Mouse (Mus musculus) neural tube, embryonic 14.5 days (tissue): Measurements from ENCODE around the gene Ednra. TPM values are rescaled to one million over a fixed set of nuclear protein-coding genes. Genes with fewer than 3 reads are reported as not detected.

Experiments used
- ATAC-seq: fragments of 200-750 bp; cut with Nextera tagmentation; 2 replicates; pipeline ENCODE4 v1.8.0; 2017; ENCODE audit warnings: low read depth, mild to moderate bottlenecking, moderate TSS enrichment, moderate library complexity
- H3K27ac ChIP-seq: fragments of 300-500 bp; sonication (generic); 2 replicates; pipeline ENCODE4 v1.5.1; 2014; ENCODE audit warnings: low read depth, mild to moderate bottlenecking, control low read depth, low read length, moderate library complexity, mixed read lengths
- H3K27me3 ChIP-seq: fragments of 300-500 bp; sonication (generic); 2 replicates; pipeline ENCODE4 v1.6.1; 2014; ENCODE audit warnings: low read length; ENCODE audit not compliant: control insufficient read depth, insufficient read depth
- H3K36me3 ChIP-seq: fragments of 300-500 bp; sonication (generic); 2 replicates; pipeline ENCODE4 v1.6.1; 2014; ENCODE audit warnings: low read length, mixed read lengths; ENCODE audit not compliant: control insufficient read depth, insufficient read depth
- H3K4me1 ChIP-seq: fragments of 300-500 bp; sonication (generic); 2 replicates; pipeline ENCODE4 v1.6.1; 2014; ENCODE audit warnings: low read length; ENCODE audit not compliant: control insufficient read depth, insufficient read depth
- H3K4me2 ChIP-seq: fragments of 300-500 bp; sonication (generic); 2 replicates; pipeline ENCODE4 v1.6.1; 2014; ENCODE audit warnings: mild to moderate bottlenecking, low read depth, low read length, control low read depth
- H3K4me3 ChIP-seq: fragments of 300-500 bp; sonication (generic); 2 replicates; pipeline ENCODE4 v1.5.1; 2014; ENCODE audit warnings: low read depth, low read length, control low read depth, mixed read lengths
- H3K9ac ChIP-seq: fragments of 300-500 bp; sonication (generic); replicated peaks from 2 replicates; pipeline ENCODE4 v1.6.1; 2014; ENCODE audit warnings: low read depth, mild to moderate bottlenecking, control low read depth, low read length, mixed read lengths
- H3K9me3 ChIP-seq: fragments of 300-500 bp; sonication (generic); 2 replicates; pipeline ENCODE4 v1.6.1; 2016; ENCODE audit warnings: low read length; ENCODE audit not compliant: control insufficient read depth
- WGBS: fragments of 180-500 bp; shearing (Covaris S2); extraction: QIAGEN DNeasy Blood & Tissue Kit; methylation state at CpG from one replicate; pipeline ENCODE4 v1.1.7; 2014; 5-methylcytosine and 5-hydroxymethylcytosine counted together
- polyA plus RNA-seq: library from polyadenylated mRNA; unstranded; fragments of >200 nt; fragmentation: Nextera tagmentation; extraction: Ambion mirVana; gene quantifications from 2 replicates; pipeline ENCODE4 v1.2.1, GENCODE M21; 2014

Gene Ednra
- 7.0 and 10.7 TPM in 2 replicates for polyA plus RNA-seq

- Histone ChIP-seq H3K4me2 (peak within 1 kb of the TSS; percentile 78), H3K27ac (peak within 1 kb of the TSS; percentile 58), H3K27me3 (peaks cover 4% of the 10 kb centered on the region; the same call in 1 of the 2 replicates), H3K4me1 (no peaks in the 10 kb centered on the region), H3K36me3 (no peaks in the 10 kb centered on the region), H3K4me3 (peak within 1 kb of the TSS; percentile 36), H3K9me3 (no peaks in the 10 kb centered on the region), H3K9ac (peak within 1 kb of the TSS; percentile 47)
- ATAC-seq: peak; percentile 86
- WGBS: 2% methylated on average over 27 of the region's 27 CpGs
These were observed at the start of gene Ednra for GRCm38 (mm10) chr8:77724046-77724930. Gene Ednra, minus strand, starts transcription at chr8:77724464.

- Histone ChIP-seq H3K27ac (no peak overlapping the region), H3K4me3 (no peak overlapping the region), H3K9me3 (no peaks in the 10 kb centered on the region), H3K4me1 (no peaks in the 10 kb centered on the region), H3K36me3 (no peaks in the 10 kb centered on the region), H3K27me3 (no peaks in the 10 kb centered on the region), H3K4me2 (no peak overlapping the region), H3K9ac (no peak overlapping the region)
- no peak for ATAC-seq
- 88% methylated on average over 4 of the region's 4 CpGs for WGBS
These were observed 49.6 kb upstream of the Ednra start for GRCm38 (mm10) chr8:77773831-77774230.

GRCm38 (mm10) chr8:77773256-77773655 lies 49.0 kb upstream of the Ednra start:
- no peaks in the 10 kb centered on the region for H3K4me1 ChIP-seq
- 79% methylated on average over 5 of the region's 5 CpGs for WGBS
- no peak overlapping the region for H3K4me2 ChIP-seq
- H3K9ac ChIP-seq: no peak overlapping the region
- ATAC-seq: no peak
- no peak overlapping the region for H3K4me3 ChIP-seq
- H3K36me3 ChIP-seq: no peaks in the 10 kb centered on the region
- no peak overlapping the region for H3K27ac ChIP-seq
- no peaks in the 10 kb centered on the region for H3K9me3 ChIP-seq
- no peaks in the 10 kb centered on the region for H3K27me3 ChIP-seq

- H3K27ac ChIP-seq: no peak overlapping the region
- H3K9me3 ChIP-seq: no peaks in the 10 kb centered on the region
- H3K4me1 ChIP-seq: no peaks in the 10 kb centered on the region
- no peak overlapping the region for H3K9ac ChIP-seq
- WGBS: 45% methylated on average over 5 of the region's 5 CpGs
- no peaks in the 10 kb centered on the region for H3K27me3 ChIP-seq
- H3K36me3 ChIP-seq: no peaks in the 10 kb centered on the region
- no peak overlapping the region for H3K4me2 ChIP-seq
- peak; percentile 58; the same call in 1 of the 2 replicates for ATAC-seq
- no peak overlapping the region for H3K4me3 ChIP-seq
These were observed 48.1 kb upstream of the Ednra start for GRCm38 (mm10) chr8:77772210-77772886.

- 81% methylated on average over 3 of the region's 3 CpGs for WGBS
- H3K4me2 ChIP-seq: no peak overlapping the region
- H3K27ac ChIP-seq: no peak overlapping the region
- H3K27me3 ChIP-seq: no peaks in the 10 kb centered on the region
- no peak for ATAC-seq
- no peaks in the 10 kb centered on the region for H3K4me1 ChIP-seq
- H3K9me3 ChIP-seq: no peaks in the 10 kb centered on the region
- no peak overlapping the region for H3K4me3 ChIP-seq
- no peak overlapping the region for H3K9ac ChIP-seq
- H3K36me3 ChIP-seq: no peaks in the 10 kb centered on the region
These were observed 46.7 kb upstream of the Ednra start for GRCm38 (mm10) chr8:77770966-77771365.

- no peak overlapping the region for H3K9ac ChIP-seq
- no peaks in the 10 kb centered on the region for H3K4me1 ChIP-seq
- ATAC-seq: no peak
- 93% methylated on average over 5 of the region's 5 CpGs for WGBS
- H3K9me3 ChIP-seq: no peaks in the 10 kb centered on the region
- H3K4me3 ChIP-seq: no peak overlapping the region
- H3K27ac ChIP-seq: no peak overlapping the region
- H3K36me3 ChIP-seq: no peaks in the 10 kb centered on the region
- no peaks in the 10 kb centered on the region for H3K27me3 ChIP-seq
- no peak overlapping the region for H3K4me2 ChIP-seq
These were observed 44.7 kb upstream of the Ednra start for GRCm38 (mm10) chr8:77768916-77769315.

GRCm38 (mm10) chr8:77764253-77764652 lies 40.0 kb upstream of the Ednra start:
- 80% methylated on average over 8 of the region's 8 CpGs for WGBS
- Histone ChIP-seq H3K4me2 (no peak overlapping the region), H3K4me1 (no peaks in the 10 kb centered on the region), H3K27me3 (no peaks in the 10 kb centered on the region), H3K9me3 (no peaks in the 10 kb centered on the region), H3K36me3 (no peaks in the 10 kb centered on the region), H3K4me3 (no peak overlapping the region), H3K27ac (no peak overlapping the region), H3K9ac (no peak overlapping the region)
- ATAC-seq: no peak

GRCm38 (mm10) chr8:77762967-77763366 lies 38.7 kb upstream of the Ednra start:
- Histone ChIP-seq H3K4me2 (no peak overlapping the region), H3K27ac (no peak overlapping the region), H3K9me3 (no peaks in the 10 kb centered on the region), H3K4me3 (no peak overlapping the region), H3K36me3 (no peaks in the 10 kb centered on the region), H3K27me3 (no peaks in the 10 kb centered on the region), H3K4me1 (no peaks in the 10 kb centered on the region), H3K9ac (no peak overlapping the region)
- 73% methylated on average over 3 of the region's 3 CpGs for WGBS
- ATAC-seq: no peak

- no peaks in the 10 kb centered on the region for H3K9me3 ChIP-seq
- 73% methylated on average over 4 of the region's 4 CpGs for WGBS
- no peak overlapping the region for H3K27ac ChIP-seq
- H3K27me3 ChIP-seq: no peaks in the 10 kb centered on the region
- H3K9ac ChIP-seq: no peak overlapping the region
- no peaks in the 10 kb centered on the region for H3K4me1 ChIP-seq
- H3K4me2 ChIP-seq: no peak overlapping the region
- no peak for ATAC-seq
- H3K36me3 ChIP-seq: no peaks in the 10 kb centered on the region
- no peak overlapping the region for H3K4me3 ChIP-seq
These were observed 31.2 kb upstream of the Ednra start for GRCm38 (mm10) chr8:77755441-77755840.
